Mouse (Mus musculus) cerebellum, adult 2 months (tissue): ENCODE measurements around the gene Gle1.

Experiments used
- CTCF ChIP-seq: fragments of 200-500 bp; IDR thresholded peaks from 2 replicates; pipeline ENCODE4 v1.5.1; 2011; ENCODE audit warnings: low read depth, mild to moderate bottlenecking, control low read depth, low read length, moderate library complexity, borderline replicate concordance; ENCODE audit not compliant: insufficient read depth
- POLR2A ChIP-seq: fragments of 200-500 bp; IDR thresholded peaks from 2 replicates; pipeline ENCODE4 v1.6.1; 2011; ENCODE audit warnings: low read length, control low read depth, borderline replicate concordance; ENCODE audit not compliant: insufficient read depth

DNA sequence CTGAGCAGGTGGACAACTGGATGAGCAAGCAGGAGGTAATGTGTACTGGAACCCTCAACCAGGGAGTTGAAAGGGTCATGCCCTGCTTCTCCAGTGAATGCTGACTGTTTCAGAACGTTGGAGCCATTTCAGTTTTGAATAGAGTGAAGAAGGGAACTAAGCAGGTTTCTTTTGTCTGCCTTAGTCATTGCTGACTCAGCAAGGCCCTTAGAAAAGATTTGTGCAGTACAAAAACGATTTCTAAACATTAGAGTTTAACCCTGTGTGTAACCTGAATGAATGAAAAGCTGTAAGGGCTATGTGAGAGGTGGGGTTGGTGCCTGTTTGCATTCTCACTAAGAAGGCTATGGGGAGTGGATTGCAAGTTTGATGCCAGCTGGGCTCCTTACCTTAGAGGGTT is 56.7 kb downstream of the Gle1 start:
- TF ChIP-seq CTCF (no peak), POLR2A (no peak)
